Mouse (Mus musculus): ENCODE measurements around the gene Cpa2. TPM values are rescaled to one million over a fixed set of nuclear protein-coding genes. Genes with fewer than 3 reads are reported as not detected.

Cpa2 gene
- polyA plus RNA-seq, 1 experiment from 2014 or later, result 2.7 TPM

GRCm38 (mm10) chr6:30605111-30605510, 63.7 kb downstream of the Cpa2 start:
- WGBS, result 85% methylated on average over 4 of the region's 4 CpGs
- H3K27ac ChIP-seq (ENCODE audit: low read length), result no peak overlapping the region

GRCm38 (mm10) chr6:30605672-30606071, 64.3 kb downstream of the Cpa2 start:
- no peaks in the 10 kb centered on the region for H3K4me1 ChIP-seq (ENCODE audit: control insufficient read depth, insufficient read depth, low read length)
- no peak overlapping the region for H3K4me3 ChIP-seq (ENCODE audit: low read length)
- ATAC-seq (replicated peaks; ENCODE audit: extremely low read depth, insufficient read depth, low FRiP score), result no peak
- no peak overlapping the region for H3K27ac ChIP-seq (ENCODE audit: low read length)
- WGBS, result 72% methylated on average over 5 of the region's 5 CpGs
- no peaks in the 10 kb centered on the region for H3K27me3 ChIP-seq (ENCODE audit: control insufficient read depth, insufficient read depth, low read length)
- H3K4me2 ChIP-seq (ENCODE audit: low read depth, low read length), result no peak overlapping the region
- no peak overlapping the region for H3K9ac ChIP-seq (ENCODE audit: low read length)
- no peaks in the 10 kb centered on the region for H3K9me3 ChIP-seq (replicated peaks; ENCODE audit: control insufficient read depth, low read length)
- H3K36me3 ChIP-seq (ENCODE audit: control insufficient read depth, insufficient read depth), result no peaks in the 10 kb centered on the region

More at GRCm38 (mm10) chr6:30605111-30605510, 63.7 kb downstream of the Cpa2 start:
- no peaks in the 10 kb centered on the region for H3K36me3 ChIP-seq (ENCODE audit: control insufficient read depth, insufficient read depth)
- H3K4me2 ChIP-seq (ENCODE audit: low read depth, low read length), result no peak overlapping the region
- no peaks in the 10 kb centered on the region for H3K9me3 ChIP-seq (replicated peaks; ENCODE audit: control insufficient read depth, low read length)
- no peak for ATAC-seq (replicated peaks; ENCODE audit: extremely low read depth, insufficient read depth, low FRiP score)
- H3K9ac ChIP-seq (ENCODE audit: low read length), result no peak overlapping the region
- no peaks in the 10 kb centered on the region for H3K27me3 ChIP-seq (ENCODE audit: control insufficient read depth, insufficient read depth, low read length)
- H3K4me3 ChIP-seq (ENCODE audit: low read length), result no peak overlapping the region
- no peaks in the 10 kb centered on the region for H3K4me1 ChIP-seq (ENCODE audit: control insufficient read depth, insufficient read depth, low read length)

GRCm38 (mm10) chr6:30610710-30611109, 69.3 kb downstream of the Cpa2 start, which contains the start of gene Cpa5:
Cpa5 (plus strand) TSS chr6:30611010.
- Histone ChIP-seq H3K27ac (ENCODE audit: low read length) (no peak within 1 kb of the TSS), H3K4me3 (ENCODE audit: low read length) (no peak within 1 kb of the TSS), H3K36me3 (ENCODE audit: control insufficient read depth, insufficient read depth) (no peaks in the 10 kb centered on the region), H3K4me2 (ENCODE audit: low read depth, low read length) (no peak within 1 kb of the TSS), H3K9ac (ENCODE audit: low read length) (no peak within 1 kb of the TSS), H3K9me3 (replicated peaks; ENCODE audit: control insufficient read depth, low read length) (no peaks in the 10 kb centered on the region), H3K27me3 (ENCODE audit: control insufficient read depth, insufficient read depth, low read length) (no peaks in the 10 kb centered on the region), H3K4me1 (ENCODE audit: control insufficient read depth, insufficient read depth, low read length) (no peaks in the 10 kb centered on the region)
- no peak for ATAC-seq (replicated peaks; ENCODE audit: extremely low read depth, insufficient read depth, low FRiP score)
- WGBS, result 96% methylated on average over 7 of the region's 7 CpGs

- peaks cover 3% of the 10 kb centered on the region for H3K4me1 ChIP-seq (ENCODE audit: control insufficient read depth, insufficient read depth, low read length)
- no peak for ATAC-seq (replicated peaks; ENCODE audit: extremely low read depth, insufficient read depth, low FRiP score)
- no peaks in the 10 kb centered on the region for H3K27me3 ChIP-seq (ENCODE audit: control insufficient read depth, insufficient read depth, low read length)
- H3K9me3 ChIP-seq (replicated peaks; ENCODE audit: control insufficient read depth, low read length), result no peaks in the 10 kb centered on the region
- 77% methylated on average over 5 of the region's 5 CpGs for WGBS
- H3K4me3 ChIP-seq (ENCODE audit: low read length), result no peak overlapping the region
- no peak overlapping the region for H3K4me2 ChIP-seq (ENCODE audit: low read depth, low read length)
- H3K36me3 ChIP-seq (ENCODE audit: control insufficient read depth, insufficient read depth), result no peaks in the 10 kb centered on the region
- H3K9ac ChIP-seq (ENCODE audit: low read length), result no peak overlapping the region
- H3K27ac ChIP-seq (ENCODE audit: low read length), result no peak overlapping the region
Measured at GRCm38 (mm10) chr6:30611212-30611611, 69.8 kb downstream of the Cpa2 start.

Other genes with a start within 250 kb of the Cpa2 start
- 43.3 and 45.9 TPM in 2 replicates for gene Ube2h, start 237.0 kb upstream of the Cpa2 start, polyA plus RNA-seq (2015; fragmentation: Nextera tagmentation; extraction: Ambion mirVana)
- gene Zc3hc1, start 150.6 kb upstream of the Cpa2 start, polyA plus RNA-seq (2015; fragmentation: Nextera tagmentation; extraction: Ambion mirVana), result 38.7 and 40.5 TPM in 2 replicates
- 16.8 and 19.0 TPM in 2 replicates for gene Klhdc10, start 139.7 kb upstream of the Cpa2 start, polyA plus RNA-seq (2015; fragmentation: Nextera tagmentation; extraction: Ambion mirVana)
- gene Tmem209, start 31.8 kb upstream of the Cpa2 start, polyA plus RNA-seq (2015; fragmentation: Nextera tagmentation; extraction: Ambion mirVana), result 21.7 and 27.6 TPM in 2 replicates
- 0.12 TPM in 1 of 2 replicates, not detected in the other for gene Ssmem1, start 31.7 kb upstream of the Cpa2 start, polyA plus RNA-seq (2015; fragmentation: Nextera tagmentation; extraction: Ambion mirVana)
- 1.3 and 1.7 TPM in 2 replicates for gene Cpa4, start 26.8 kb downstream of the Cpa2 start, polyA plus RNA-seq (2015; fragmentation: Nextera tagmentation; extraction: Ambion mirVana)
- 0.55 and 0.59 TPM in 2 replicates for gene Cpa5, start 69.4 kb downstream of the Cpa2 start, polyA plus RNA-seq (2015; fragmentation: Nextera tagmentation; extraction: Ambion mirVana)
- 6.5 and 7.2 TPM in 2 replicates for gene Cpa1, start 97.6 kb downstream of the Cpa2 start, polyA plus RNA-seq (2015; fragmentation: Nextera tagmentation; extraction: Ambion mirVana)
- gene Cep41, start 152.2 kb downstream of the Cpa2 start, polyA plus RNA-seq (2015; fragmentation: Nextera tagmentation; extraction: Ambion mirVana), result 9.3 and 10.5 TPM in 2 replicates
- gene Mest, start 182.0 kb downstream of the Cpa2 start, polyA plus RNA-seq (2015; fragmentation: Nextera tagmentation; extraction: Ambion mirVana), result 1,693 and 1,886 TPM in 2 replicates

All from heart, embryonic 16.5 days (tissue).